Mouse (Mus musculus): ENCODE data around the gene 1700017B05Rik. TPM values are rescaled to one million over a fixed set of nuclear protein-coding genes. Genes with fewer than 3 reads are reported as not detected.

Gene 1700017B05Rik
- total RNA-seq, 1 experiment, result 35.6 TPM

- Histone ChIP-seq H3K27ac (ENCODE audit: insufficient read depth, low read depth, low read length, poor library complexity, severe bottlenecking) (no peak overlapping the region), H3K4me1 (ENCODE audit: control insufficient read depth in 2 of 2, insufficient read depth in 2 of 2, low read length in 2 of 2, poor library complexity in 1 of 2) (peaks cover 6 to 23% of the 10 kb centered on the region in 2 experiments; a peak in 3 of 4 replicates), H3K36me3 (ENCODE audit: control insufficient read depth, insufficient read depth, low read length, poor library complexity, severe bottlenecking) (no peaks in the 10 kb centered on the region), H3K9me3 (ENCODE audit: control insufficient read depth, insufficient read depth, low read depth, low read length) (no peaks in the 10 kb centered on the region), H3K4me3 (ENCODE audit: insufficient read depth in 1 of 2, low read depth in 1 of 2, low read length in 2 of 2, poor library complexity in 1 of 2, severe bottlenecking in 1 of 2) (no peak overlapping the region), H3K9ac (ENCODE audit: insufficient read depth, low read depth, low read length, poor library complexity, severe bottlenecking) (no peak overlapping the region)
- in situ Hi-C loops (cut with MboI; ENCODE audit: low sequenced_read_pairs in 2 of 2, unreplicated experiment in 2 of 2), result no loop called here
- TF ChIP-seq CHD2 (IDR thresholded peaks at IDR 0.05; ENCODE audit: low read depth, low read length), result no peak
- no peak for DNase-seq (ENCODE audit: low read depth, low spot score)
Observed at GRCm38 (mm10) chr9:57242916-57243315, 19.5 kb downstream of the 1700017B05Rik start.

- Histone ChIP-seq H3K9me3 (ENCODE audit: control insufficient read depth, insufficient read depth, low read depth, low read length) (no peaks in the 10 kb centered on the region), H3K4me3 (ENCODE audit: insufficient read depth in 1 of 2, low read depth in 1 of 2, low read length in 2 of 2, poor library complexity in 1 of 2, severe bottlenecking in 1 of 2) (no peak overlapping the region), H3K36me3 (ENCODE audit: control insufficient read depth, insufficient read depth, low read length, poor library complexity, severe bottlenecking) (no peaks in the 10 kb centered on the region), H3K4me1 (ENCODE audit: control insufficient read depth in 2 of 2, insufficient read depth in 2 of 2, low read length in 2 of 2, poor library complexity in 1 of 2) (peaks cover 5 to 20% of the 10 kb centered on the region in 2 experiments; a peak in 2 of 4 replicates), H3K9ac (ENCODE audit: insufficient read depth, low read depth, low read length, poor library complexity, severe bottlenecking) (no peak overlapping the region), H3K27ac (ENCODE audit: insufficient read depth, low read depth, low read length, poor library complexity, severe bottlenecking) (no peak overlapping the region)
- TF ChIP-seq ZNF384 (IDR thresholded peaks at IDR 0.05; ENCODE audit: low read depth, low read length) (no peak), HCFC1 (IDR thresholded peaks at IDR 0.05; ENCODE audit: borderline replicate concordance, insufficient read depth, low read length) (no peak), MAFK (IDR thresholded peaks at IDR 0.05; ENCODE audit: insufficient read depth, low read depth, low read length) (no peak), ZC3H11A (IDR thresholded peaks at IDR 0.05; ENCODE audit: borderline replicate concordance, low read depth, low read length) (no peak), CHD2 (IDR thresholded peaks at IDR 0.05; ENCODE audit: low read depth, low read length) (no peak)
- no peak for DNase-seq (ENCODE audit: low read depth, low spot score)
- in situ Hi-C loops (cut with MboI; ENCODE audit: low sequenced_read_pairs in 2 of 2, unreplicated experiment in 2 of 2), result no loop called here
Observed at GRCm38 (mm10) chr9:57241111-57241510, 21.3 kb downstream of the 1700017B05Rik start.

- in situ Hi-C loops (cut with MboI; ENCODE audit: low sequenced_read_pairs in 2 of 2, unreplicated experiment in 2 of 2), result no loop called here
- no peak for DNase-seq (ENCODE audit: low read depth, low spot score)
- Histone ChIP-seq H3K9me3 (ENCODE audit: control insufficient read depth, insufficient read depth, low read depth, low read length) (no peaks in the 10 kb centered on the region), H3K36me3 (ENCODE audit: control insufficient read depth, insufficient read depth, low read length, poor library complexity, severe bottlenecking) (no peaks in the 10 kb centered on the region), H3K9ac (ENCODE audit: insufficient read depth, low read depth, low read length, poor library complexity, severe bottlenecking) (no peak overlapping the region), H3K4me1 (ENCODE audit: control insufficient read depth in 2 of 2, insufficient read depth in 2 of 2, low read length in 2 of 2, poor library complexity in 1 of 2) (peaks cover 0 to 9% of the 10 kb centered on the region in 2 experiments; a peak in 1 of 4 replicates), H3K27ac (ENCODE audit: insufficient read depth, low read depth, low read length, poor library complexity, severe bottlenecking) (no peak overlapping the region), H3K4me3 (ENCODE audit: insufficient read depth in 1 of 2, low read depth in 1 of 2, low read length in 2 of 2, poor library complexity in 1 of 2, severe bottlenecking in 1 of 2) (no peak overlapping the region)
- no peak for TF ChIP-seq HCFC1 (IDR thresholded peaks at IDR 0.05; ENCODE audit: borderline replicate concordance, insufficient read depth, low read length)
Observed at GRCm38 (mm10) chr9:57238220-57238619, 24.2 kb downstream of the 1700017B05Rik start.

GRCm38 (mm10) chr9:57237705-57238104 is 24.7 kb downstream of the 1700017B05Rik start:
- TF ChIP-seq MAFK (IDR thresholded peaks at IDR 0.05; ENCODE audit: insufficient read depth, low read depth, low read length), result no peak
- TF ChIP-seq CHD2 (IDR thresholded peaks at IDR 0.05; ENCODE audit: low read depth, low read length), result no peak
- TF ChIP-seq HCFC1 (IDR thresholded peaks at IDR 0.05; ENCODE audit: borderline replicate concordance, insufficient read depth, low read length), result no peak
- TF ChIP-seq ZC3H11A (IDR thresholded peaks at IDR 0.05; ENCODE audit: borderline replicate concordance, low read depth, low read length), result no peak
- no peak for TF ChIP-seq ZNF384 (IDR thresholded peaks at IDR 0.05; ENCODE audit: low read depth, low read length)
- in situ Hi-C loops (cut with MboI; ENCODE audit: low sequenced_read_pairs in 2 of 2, unreplicated experiment in 2 of 2), result no loop called here
- no peak for DNase-seq (ENCODE audit: low read depth, low spot score)
- H3K27ac ChIP-seq (ENCODE audit: insufficient read depth, low read depth, low read length, poor library complexity, severe bottlenecking), result no peak overlapping the region
- no peaks in the 10 kb centered on the region for H3K9me3 ChIP-seq (ENCODE audit: control insufficient read depth, insufficient read depth, low read depth, low read length)
- H3K4me3 ChIP-seq (ENCODE audit: insufficient read depth in 1 of 2, low read depth in 1 of 2, low read length in 2 of 2, poor library complexity in 1 of 2, severe bottlenecking in 1 of 2), result no peak overlapping the region
- no peaks in the 10 kb centered on the region for H3K36me3 ChIP-seq (ENCODE audit: control insufficient read depth, insufficient read depth, low read length, poor library complexity, severe bottlenecking)
- H3K9ac ChIP-seq (ENCODE audit: insufficient read depth, low read depth, low read length, poor library complexity, severe bottlenecking), result no peak overlapping the region
- H3K4me1 ChIP-seq (ENCODE audit: control insufficient read depth in 2 of 2, insufficient read depth in 2 of 2, low read length in 2 of 2, poor library complexity in 1 of 2), result peaks cover 0 to 6% of the 10 kb centered on the region in 2 experiments; a peak in 1 of 4 replicates

- no peak for TF ChIP-seq MAFK (IDR thresholded peaks at IDR 0.05; ENCODE audit: insufficient read depth, low read depth, low read length)
- TF ChIP-seq ZC3H11A (IDR thresholded peaks at IDR 0.05; ENCODE audit: borderline replicate concordance, low read depth, low read length), result no peak
- TF ChIP-seq CHD2 (IDR thresholded peaks at IDR 0.05; ENCODE audit: low read depth, low read length), result no peak
- no peak for TF ChIP-seq HCFC1 (IDR thresholded peaks at IDR 0.05; ENCODE audit: borderline replicate concordance, insufficient read depth, low read length)
- TF ChIP-seq ZNF384 (IDR thresholded peaks at IDR 0.05; ENCODE audit: low read depth, low read length), result no peak
- no peaks in the 10 kb centered on the region for H3K36me3 ChIP-seq (ENCODE audit: control insufficient read depth, insufficient read depth, low read length, poor library complexity, severe bottlenecking)
- DNase-seq (ENCODE audit: low read depth, low spot score), result no peak
- H3K27ac ChIP-seq (ENCODE audit: insufficient read depth, low read depth, low read length, poor library complexity, severe bottlenecking), result no peak within 1 kb of the TSS
- peaks cover 0 to 3% of the 10 kb centered on the region in 2 experiments; a peak in 1 of 4 replicates for H3K4me1 ChIP-seq (ENCODE audit: control insufficient read depth in 2 of 2, insufficient read depth in 2 of 2, low read length in 2 of 2, poor library complexity in 1 of 2)
- no peak within 1 kb of the TSS for H3K9ac ChIP-seq (ENCODE audit: insufficient read depth, low read depth, low read length, poor library complexity, severe bottlenecking)
- H3K4me3 ChIP-seq (ENCODE audit: insufficient read depth in 1 of 2, low read depth in 1 of 2, low read length in 2 of 2, poor library complexity in 1 of 2, severe bottlenecking in 1 of 2), result no peak within 1 kb of the TSS
- in situ Hi-C loops (cut with MboI; ENCODE audit: low sequenced_read_pairs in 2 of 2, unreplicated experiment in 2 of 2), result no loop called here
- no peaks in the 10 kb centered on the region for H3K9me3 ChIP-seq (ENCODE audit: control insufficient read depth, insufficient read depth, low read depth, low read length)
Observed at GRCm38 (mm10) chr9:57236256-57236655, 26.2 kb downstream of the 1700017B05Rik start, which contains the start of gene Trcg1. Gene Trcg1, plus strand, starts transcription at chr9:57236556.
